Mouse (Mus musculus) cerebellum, adult 9-10 months (tissue): Measurements from ENCODE around the gene Hmcn2.

Experiments used
- DNase-seq: peaks from one replicate; pipeline ENCODE4 v3.0.0; 2022

Gene Hmcn2

GRCm38 (mm10) chr2:31458989-31459936 is 145.0 kb downstream of the Hmcn2 start:
- no peak for DNase-seq

- DNase-seq = no peak
Observed at GRCm38 (mm10) chr2:31460025-31460571, 145.9 kb downstream of the Hmcn2 start.

GRCm38 (mm10) chr2:31460920-31461319 is 146.7 kb downstream of the Hmcn2 start:
- no peak for DNase-seq

GRCm38 (mm10) chr2:31462051-31462450 is 147.8 kb downstream of the Hmcn2 start:
- DNase-seq = no peak

GRCm38 (mm10) chr2:31463253-31463652 is 149.0 kb downstream of the Hmcn2 start:
- no peak for DNase-seq

- no peak for DNase-seq
Observed at GRCm38 (mm10) chr2:31463696-31464528, 149.7 kb downstream of the Hmcn2 start.

GRCm38 (mm10) chr2:31464529-31464910 is 150.3 kb downstream of the Hmcn2 start:
- no peak for DNase-seq

- no peak for DNase-seq
Observed at GRCm38 (mm10) chr2:31467457-31467856, 153.2 kb downstream of the Hmcn2 start.

- no peak for DNase-seq
Observed at GRCm38 (mm10) chr2:31468857-31469256, 154.6 kb downstream of the Hmcn2 start.

- DNase-seq = no peak
Observed at GRCm38 (mm10) chr2:31469480-31469879, 155.3 kb downstream of the Hmcn2 start.

- peak; percentile 34 for DNase-seq
Observed at GRCm38 (mm10) chr2:31469931-31470682, 155.9 kb downstream of the Hmcn2 start, which contains the start of gene Ass1. TSS of gene Ass1 (plus strand) at chr2:31470207.

- DNase-seq = no peak
Observed at GRCm38 (mm10) chr2:31470683-31471385, 156.6 kb downstream of the Hmcn2 start.

- DNase-seq = no peak
Observed at GRCm38 (mm10) chr2:31471611-31472010, 157.4 kb downstream of the Hmcn2 start.

GRCm38 (mm10) chr2:31472406-31473065 is 158.3 kb downstream of the Hmcn2 start:
- no peak for DNase-seq

- no peak for DNase-seq
Observed at GRCm38 (mm10) chr2:31473941-31474340, 159.7 kb downstream of the Hmcn2 start.

GRCm38 (mm10) chr2:31474686-31475085 is 160.5 kb downstream of the Hmcn2 start:
- DNase-seq = no peak

- no peak for DNase-seq
Observed at GRCm38 (mm10) chr2:31476107-31476820, 162.0 kb downstream of the Hmcn2 start.

GRCm38 (mm10) chr2:31477234-31478161 is 163.3 kb downstream of the Hmcn2 start:
- no peak for DNase-seq

GRCm38 (mm10) chr2:31482914-31483575 is 168.8 kb downstream of the Hmcn2 start:
- peak; percentile 89 for DNase-seq
